Mouse (Mus musculus): ENCODE data around the gene Bloc1s4.

Gene Bloc1s4

DNA sequence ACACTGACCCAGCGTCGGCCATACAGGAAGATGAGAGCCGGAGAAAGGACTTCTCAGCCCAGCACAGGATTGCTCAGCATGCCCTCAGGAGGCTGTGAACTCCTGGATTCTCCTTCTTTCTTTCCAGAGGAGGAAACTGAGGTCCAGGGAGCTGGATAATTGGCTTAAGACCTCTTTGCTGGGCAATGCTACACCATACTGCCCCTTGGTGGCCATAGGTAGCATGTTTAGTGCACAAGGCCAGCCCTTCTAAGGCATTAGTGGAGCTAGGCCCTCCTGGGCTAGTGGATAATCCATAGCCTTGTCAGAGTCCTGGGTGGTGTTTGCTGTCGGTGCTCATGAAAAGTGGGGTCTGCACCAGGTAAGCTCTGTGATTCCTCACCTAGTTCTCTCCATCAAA lies 8.6 kb downstream of the Bloc1s4 start:
- peak; percentile 55 for DNase-seq (ENCODE audit: low spot score)

DNA sequence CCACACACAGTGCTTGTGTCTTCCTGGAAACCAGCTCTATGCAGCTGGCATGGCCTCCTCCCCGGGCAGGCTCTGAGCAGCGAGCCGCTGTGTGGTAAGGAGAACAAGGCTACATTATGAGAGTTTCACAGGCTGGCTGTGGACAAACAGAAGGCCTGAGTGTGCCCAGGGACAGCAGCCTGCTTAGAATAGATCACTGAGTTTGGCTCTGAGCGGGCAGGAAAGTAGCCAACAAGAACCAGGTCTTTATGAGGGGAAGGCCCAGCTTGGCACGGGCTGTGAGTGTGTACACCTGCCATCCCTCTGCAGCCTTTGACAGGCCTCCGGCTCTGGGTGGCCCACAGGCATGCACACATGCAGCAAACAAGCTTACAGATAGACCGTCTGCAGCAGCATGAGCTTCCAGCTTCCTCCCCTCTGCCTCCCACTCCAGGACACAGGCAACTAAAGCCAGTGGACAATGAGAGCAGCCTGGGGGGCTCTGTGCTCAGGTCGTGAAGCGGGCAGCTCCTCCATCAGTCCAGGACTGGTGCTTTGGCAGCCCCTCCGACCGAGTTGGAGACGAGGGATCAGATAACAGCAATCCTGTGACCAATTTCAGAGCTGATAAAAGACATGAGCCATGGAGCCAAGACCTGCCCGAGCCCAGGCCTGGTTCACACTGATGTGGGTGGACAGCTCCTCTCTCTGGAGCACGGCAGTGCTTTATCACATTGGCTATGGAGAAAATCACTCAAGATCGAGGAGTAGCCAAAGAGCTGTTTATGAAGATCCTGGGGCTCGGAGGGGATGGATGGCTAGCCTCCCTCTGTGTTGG lies 9.4 kb downstream of the Bloc1s4 start:
- DNase-seq (ENCODE audit: low spot score) = no peak

DNA sequence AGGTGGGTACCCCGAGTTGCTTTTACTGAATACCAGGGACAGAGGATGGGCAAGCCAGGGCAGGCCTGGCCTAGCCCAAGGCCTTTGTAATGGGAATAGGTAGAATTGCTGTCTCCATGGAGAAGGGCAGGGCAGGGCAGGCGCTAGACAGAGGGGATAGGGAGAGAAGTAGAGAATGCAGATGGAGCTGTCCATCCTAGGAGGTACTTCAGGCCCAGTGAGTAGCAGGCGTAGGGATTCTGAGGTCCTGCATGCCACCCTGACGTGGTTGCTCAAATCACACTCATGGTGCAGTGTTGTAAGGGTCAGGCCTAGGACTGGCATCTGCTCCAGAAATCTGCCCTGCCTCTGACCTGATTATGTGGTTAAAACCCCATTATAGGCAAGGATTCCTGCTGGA lies 10.7 kb downstream of the Bloc1s4 start:
- no peak for DNase-seq (ENCODE audit: low spot score)

GRCm38 (mm10) chr5:36736009-36736408 lies 12.4 kb downstream of the Bloc1s4 start:
- no peak for DNase-seq (ENCODE audit: low spot score)

DNA sequence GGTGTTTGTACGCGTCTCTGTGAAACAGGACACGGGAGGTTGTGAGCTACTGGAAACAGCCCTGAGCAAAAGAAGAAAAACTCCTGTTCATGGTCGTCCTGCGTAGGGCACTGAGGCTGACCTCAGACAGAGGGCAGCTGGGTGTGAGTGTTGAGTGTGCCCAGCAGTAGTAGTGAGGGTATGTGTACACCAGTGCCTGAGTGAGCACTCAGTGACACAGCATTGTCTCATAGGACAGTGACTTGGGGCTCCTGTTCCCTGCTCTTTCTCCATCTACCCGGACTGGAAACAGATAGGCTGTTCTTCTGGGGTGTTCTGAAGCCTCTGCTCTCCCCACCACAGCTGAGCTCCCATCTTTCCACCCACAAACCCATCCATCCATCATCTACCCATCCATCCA lies 13.3 kb downstream of the Bloc1s4 start:
- DNase-seq (ENCODE audit: low spot score) = no peak

DNA sequence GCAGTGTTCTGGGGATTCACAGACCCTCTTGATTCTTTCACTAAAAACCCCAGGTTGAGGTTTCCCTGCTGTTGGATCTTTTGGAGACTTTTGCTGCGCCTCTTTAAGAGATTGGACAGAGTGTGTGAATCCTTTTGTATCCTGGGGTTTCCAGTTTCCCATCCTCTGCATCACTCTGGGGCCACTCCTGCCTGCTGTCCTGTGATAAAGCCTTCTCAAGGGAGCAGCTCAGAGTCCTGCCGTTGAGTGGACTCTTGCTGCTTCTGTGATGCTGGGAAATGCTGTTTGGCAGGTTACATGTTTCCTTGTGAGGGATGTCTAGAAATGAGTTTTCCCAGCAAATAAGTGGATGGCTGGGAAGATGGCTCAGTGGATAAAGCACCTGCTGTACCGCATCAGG lies 15.0 kb downstream of the Bloc1s4 start:
- DNase-seq (ENCODE audit: low spot score) = no peak

DNA sequence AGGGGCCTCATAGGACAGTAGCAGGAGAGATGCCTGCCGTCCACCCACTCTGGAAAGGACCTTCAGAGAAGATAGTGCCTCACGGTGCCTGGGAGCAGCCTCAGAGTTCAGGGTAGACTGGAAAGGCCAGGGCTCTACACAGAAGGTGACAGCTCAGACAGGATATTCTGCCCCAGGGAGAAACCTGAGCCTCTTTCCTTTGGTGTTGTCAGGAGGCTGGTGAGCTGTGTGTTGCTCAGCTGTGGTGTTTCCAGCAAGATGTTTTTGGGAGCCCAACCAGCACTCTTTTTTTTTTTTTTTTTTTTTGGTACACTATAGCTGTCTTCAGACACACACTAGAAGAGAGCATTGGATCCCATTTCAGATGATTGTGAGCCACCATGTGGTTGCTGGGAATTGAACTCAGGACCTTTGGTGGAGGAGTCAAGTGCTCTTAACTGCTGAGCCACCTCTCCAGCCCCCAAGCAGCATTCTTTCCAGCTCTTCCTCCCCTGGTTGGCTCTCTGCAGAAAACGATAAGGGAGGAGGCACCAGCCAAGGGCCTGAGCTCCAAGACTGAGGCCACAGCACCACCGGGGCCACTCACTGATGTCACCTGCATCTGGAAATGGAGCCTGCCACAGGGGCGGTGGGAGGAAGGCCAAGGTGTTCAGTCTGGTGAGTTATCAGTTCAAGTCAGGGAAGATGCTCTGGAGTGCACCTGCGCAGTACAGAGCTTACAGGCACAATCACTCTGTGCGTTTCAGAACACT lies 16.4 kb downstream of the Bloc1s4 start:
- no peak for DNase-seq (ENCODE audit: low spot score)

DNA sequence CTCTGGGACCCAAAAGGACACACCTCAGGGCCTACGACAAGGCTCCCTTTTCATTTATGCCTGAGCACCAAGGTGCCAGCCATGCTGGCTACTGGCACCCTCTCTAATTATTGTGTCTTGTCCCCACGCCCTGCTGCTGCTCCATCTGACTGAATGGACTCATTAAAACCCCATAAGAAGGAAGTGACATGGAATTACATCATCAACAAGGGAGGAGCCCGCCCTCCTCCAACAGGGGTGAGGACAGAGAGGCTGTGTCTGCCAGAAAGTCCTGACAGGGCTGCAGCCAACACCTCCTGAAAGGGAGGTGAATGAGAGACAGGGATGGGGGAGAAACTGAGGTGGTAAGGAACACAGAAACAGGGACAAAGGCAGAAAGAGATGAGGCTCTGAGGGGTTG lies 17.8 kb downstream of the Bloc1s4 start:
- DNase-seq (ENCODE audit: low spot score) = no peak

DNA sequence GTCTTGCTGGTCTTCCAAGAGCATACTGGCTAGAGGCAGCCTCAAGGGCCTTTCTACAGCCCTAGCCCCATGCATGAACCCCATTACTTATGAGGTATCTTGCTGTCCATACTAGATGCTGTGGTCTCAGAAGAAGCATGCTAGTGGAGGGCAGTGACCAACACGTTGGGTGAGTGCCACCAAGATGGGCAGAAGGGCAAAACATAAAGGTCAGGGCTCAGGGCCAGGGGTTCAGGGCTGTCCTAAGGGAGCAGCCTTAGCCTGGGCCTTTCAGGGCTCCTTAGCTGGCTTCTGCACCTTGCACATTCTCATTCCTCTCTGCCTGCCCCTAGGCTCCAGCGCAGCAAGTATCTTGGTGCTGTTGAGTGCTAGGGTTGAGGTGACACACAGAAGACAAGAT lies 18.5 kb downstream of the Bloc1s4 start:
- no peak for DNase-seq (ENCODE audit: low spot score)

- DNase-seq (ENCODE audit: low spot score) = no peak
Observed at GRCm38 (mm10) chr5:36729086-36729473, 19.4 kb downstream of the Bloc1s4 start.

- DNase-seq (ENCODE audit: low spot score) = no peak
Observed at GRCm38 (mm10) chr5:36728403-36729085, 19.9 kb downstream of the Bloc1s4 start.

DNA sequence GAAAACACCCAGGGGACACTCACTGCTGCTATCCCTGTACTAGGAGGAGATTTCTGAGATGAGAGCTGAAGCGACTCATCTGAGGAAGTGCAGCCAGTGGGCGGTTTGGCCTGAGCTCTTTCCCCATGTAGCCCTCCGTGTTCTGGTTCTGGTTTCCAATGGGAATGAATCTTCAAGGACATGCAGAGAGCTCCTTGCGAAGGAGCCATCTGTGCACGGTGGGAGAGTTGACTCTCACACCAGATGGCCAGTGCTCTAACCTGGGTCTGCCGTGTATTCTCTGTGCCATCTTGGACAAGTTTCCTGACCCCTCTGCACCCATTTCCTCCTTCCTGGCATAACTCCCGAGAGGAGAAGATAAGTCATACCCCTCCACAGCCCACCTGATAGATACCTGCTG lies 20.7 kb downstream of the Bloc1s4 start:
- no peak for DNase-seq (ENCODE audit: low spot score)

DNA sequence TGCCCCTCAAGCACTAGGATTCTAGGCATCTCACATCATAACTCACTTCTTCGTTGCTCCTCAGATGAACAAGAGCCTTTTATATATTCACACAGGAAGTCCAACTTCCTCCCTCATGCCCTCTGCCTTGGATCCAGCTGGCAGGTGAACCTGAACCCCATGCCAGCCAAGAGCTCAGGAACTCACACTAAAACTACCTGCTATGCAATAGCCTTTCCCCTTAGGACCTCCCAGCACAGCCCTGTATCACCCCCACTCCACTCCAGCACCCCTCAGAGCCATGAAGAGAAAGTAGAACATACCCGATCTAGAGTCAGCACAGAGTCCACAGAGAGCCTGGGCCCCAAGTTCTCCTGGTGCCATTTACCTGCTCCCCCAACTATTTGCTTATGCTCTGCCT lies 21.3 kb downstream of the Bloc1s4 start:
- DNase-seq (ENCODE audit: low spot score) = no peak

DNA sequence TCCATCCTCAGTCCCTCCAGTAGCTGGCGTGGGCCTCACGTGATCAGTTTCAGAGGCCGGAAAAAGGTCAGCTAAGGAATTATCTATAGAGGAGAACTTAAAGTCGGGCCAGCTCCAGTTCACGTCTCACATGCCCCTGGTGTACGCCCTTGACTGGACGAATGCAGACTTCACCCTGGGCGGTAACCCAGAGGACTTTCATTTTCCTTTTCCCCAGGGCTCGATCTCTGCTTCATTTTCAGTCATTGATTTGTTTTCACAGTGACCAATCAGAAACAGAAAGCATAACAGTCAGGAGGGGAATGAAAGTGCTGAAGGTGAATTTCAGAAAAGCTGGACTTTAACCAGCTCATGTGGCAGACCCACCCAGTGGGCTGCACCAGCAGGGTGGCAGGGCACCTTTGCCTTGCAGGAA lies 22.1 kb downstream of the Bloc1s4 start:
- DNase-seq (ENCODE audit: low spot score) = no peak

GRCm38 (mm10) chr5:36725861-36726260 lies 22.6 kb downstream of the Bloc1s4 start:
- DNase-seq (ENCODE audit: low spot score) = no peak

DNA sequence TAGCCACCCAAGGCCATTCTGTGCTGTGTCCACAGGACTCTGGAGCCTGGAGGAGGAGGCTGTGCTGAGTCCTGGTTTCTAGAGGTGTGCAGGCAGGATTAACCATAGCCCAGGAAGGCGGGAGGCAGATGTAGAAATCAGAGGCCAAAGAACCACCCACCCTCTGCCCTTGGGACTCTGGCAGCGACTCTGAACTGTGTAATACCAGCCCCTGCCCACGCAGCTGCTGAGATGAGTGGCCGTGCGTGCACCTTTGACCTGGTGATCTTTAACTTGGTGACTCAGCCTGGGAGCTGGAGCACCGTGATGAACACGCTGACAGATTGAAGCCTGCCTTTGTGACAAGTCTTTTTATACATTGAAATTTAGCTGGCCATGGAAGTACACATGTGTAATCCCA lies 24.2 kb downstream of the Bloc1s4 start:
- no peak for DNase-seq (ENCODE audit: low spot score)

GRCm38 (mm10) chr5:36723356-36723755 lies 25.1 kb downstream of the Bloc1s4 start:
- DNase-seq (ENCODE audit: low spot score) = no peak

DNA sequence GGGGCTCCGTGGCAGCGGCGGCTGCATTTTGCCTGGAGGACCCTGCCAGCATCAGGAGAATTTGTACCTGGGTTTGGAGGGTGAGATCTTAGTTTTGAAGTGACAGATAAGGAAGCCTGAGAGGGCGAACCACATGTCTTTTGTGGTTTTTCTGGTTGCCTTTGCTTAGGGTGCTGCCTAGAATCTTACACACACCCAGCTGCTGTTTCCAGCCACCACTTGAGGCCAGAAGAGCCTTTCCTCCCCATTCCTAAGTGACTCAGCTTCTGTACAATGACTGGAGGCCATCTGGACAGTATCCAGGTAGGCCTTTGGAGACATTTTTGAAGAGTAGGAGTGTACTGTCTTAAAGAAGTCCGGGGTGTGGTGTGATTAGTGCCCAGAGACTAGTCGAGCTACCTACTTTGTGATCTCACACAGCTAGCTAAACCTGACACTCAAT lies 26.0 kb downstream of the Bloc1s4 start:
- DNase-seq (ENCODE audit: low spot score) = no peak

DNA sequence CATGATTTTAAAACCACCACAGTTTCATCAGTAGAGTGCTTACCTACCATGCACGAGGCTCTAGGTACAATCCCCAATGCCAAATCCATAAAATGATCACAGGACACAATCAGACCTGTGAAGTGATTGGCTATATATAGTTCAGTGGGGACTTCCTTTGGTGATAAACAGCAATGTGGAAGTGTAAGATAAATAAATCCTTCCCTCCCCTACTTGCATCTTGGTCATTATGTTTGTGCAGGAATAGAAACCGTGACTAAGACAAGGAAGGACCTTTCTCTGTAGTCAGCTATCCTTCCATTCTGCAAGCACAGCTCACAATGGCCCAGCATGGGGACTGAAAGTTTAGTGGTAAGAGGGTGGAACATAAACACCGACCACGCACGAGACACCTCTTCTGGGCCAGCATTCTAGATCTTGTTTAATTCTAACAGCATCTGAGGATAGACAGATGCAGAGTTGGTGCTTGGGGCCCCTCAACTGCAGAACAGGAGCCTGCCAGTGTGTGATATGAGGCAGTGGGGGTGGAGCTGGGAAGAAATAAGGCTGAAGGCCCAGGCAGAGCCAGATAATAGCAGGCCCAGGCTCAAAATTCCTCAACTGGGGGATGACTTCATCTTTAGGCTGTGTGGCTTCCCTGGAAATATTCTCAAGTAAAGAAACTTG lies 27.6 kb downstream of the Bloc1s4 start:
- no peak for DNase-seq (ENCODE audit: low spot score)

- DNase-seq (ENCODE audit: low spot score) = no peak
Observed at GRCm38 (mm10) chr5:36720219-36720618, 28.2 kb downstream of the Bloc1s4 start.

DNA sequence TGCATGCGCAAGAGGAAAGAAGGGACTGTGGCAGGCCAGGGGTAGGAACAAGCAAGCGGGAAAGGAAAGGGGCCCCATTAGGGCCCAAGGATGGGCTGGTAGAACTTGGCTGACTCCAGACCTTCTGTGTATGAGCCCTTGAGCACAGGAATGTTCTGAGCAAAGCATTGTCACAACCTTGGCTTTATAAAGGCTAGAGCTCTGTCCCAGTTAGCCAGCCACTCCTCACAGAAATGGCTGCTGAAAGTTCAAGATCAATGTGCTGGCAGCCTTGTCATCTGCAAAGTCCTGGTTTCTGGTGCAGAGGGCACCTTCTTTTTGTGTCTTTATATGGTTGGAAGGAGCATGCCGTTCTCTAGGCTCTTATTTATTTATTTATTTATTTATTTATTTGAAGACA lies 28.8 kb downstream of the Bloc1s4 start:
- DNase-seq (ENCODE audit: low spot score) = no peak

- DNase-seq (ENCODE audit: low spot score) = no peak
Observed at GRCm38 (mm10) chr5:36719135-36719534, 29.3 kb downstream of the Bloc1s4 start.

Data from embryo, embryonic 10.5 days (tissue).